8 mouse cellular contexts compared by ENCODE assay signal in the genomic region with DNA sequence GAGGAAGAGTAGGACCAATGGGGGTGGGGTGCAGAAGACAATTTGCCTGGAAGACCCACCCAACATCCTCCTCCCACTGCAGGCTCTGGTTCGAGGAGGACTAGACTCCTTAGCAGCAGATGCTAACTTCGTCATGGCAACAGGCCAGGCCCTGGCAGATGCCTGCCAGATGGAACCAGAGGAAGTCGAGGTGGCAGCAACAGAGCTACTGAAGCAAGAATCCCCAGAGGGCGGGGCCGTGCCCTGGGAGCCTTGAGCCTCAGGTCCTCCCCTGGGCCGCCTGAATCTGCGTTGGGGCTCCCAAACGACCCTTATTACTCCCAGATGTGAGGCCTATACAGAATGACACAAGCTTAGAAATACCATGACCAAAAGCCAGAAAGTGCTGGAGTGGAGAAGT. TPM values are rescaled to one million over a fixed set of nuclear protein-coding genes. Genes with fewer than 3 reads are reported as not detected.
A peak's percentile ranks its signal among the peaks of the same experiment; 100 is the strongest.
DNase-seq lines count a peak whose midpoint lies in the region; ATAC-seq lines count a peak whose summit lies in the region.

No protein-coding gene starts in this region.

- peak; percentile 93 for DNase-seq in heart, adult 11 months
- DNase-seq in heart, adult 9 months (ENCODE audit: low spot score in 2 of 2) = no peak
- DNase-seq in brain, adult 2 months (ENCODE audit: low read depth, low spot score) = peak; percentile 88
- DNase-seq in gastrocnemius, adult 18-20 months (ENCODE audit: low spot score) = peak; percentile 81
- peak; percentile 64 for DNase-seq in limb, embryonic 11.5 days (ENCODE audit: low spot score)
- DNase-seq in right cerebral cortex, postnatal 4 days = peak; percentile 62
- no peak for DNase-seq in heart, embryonic 10.5 days (ENCODE audit: low spot score)
- no peak for DNase-seq in adrenal gland, adult 8-10 months

- no peaks in the 10 kb centered on the region for H3K27me3 ChIP-seq in limb, embryonic 11.5 days (ENCODE audit: control insufficient read depth, insufficient read depth, low read length)
- H3K27me3 ChIP-seq in heart, embryonic 10.5 days (ENCODE audit: insufficient read depth, poor library complexity, severe bottlenecking) = peaks cover 25% of the 10 kb centered on the region; the same call in 1 of the 2 replicates

- H3K9ac ChIP-seq in limb, embryonic 11.5 days (ENCODE audit: low read length) = no peak overlapping the region

- WGBS in limb, embryonic 11.5 days = 12% methylated on average over 8 of the region's 8 CpGs
- 44% methylated on average over 8 of the region's 8 CpGs for WGBS in heart, embryonic 10.5 days

- no peak overlapping the region for H3K4me2 ChIP-seq in limb, embryonic 11.5 days (ENCODE audit: low read depth, severe bottlenecking)

- ATAC-seq in limb, embryonic 11.5 days (ENCODE audit: insufficient number of reproducible peaks, low FRiP score, low TSS enrichment, low read depth) = no peak

- no peak overlapping the region for H3K27ac ChIP-seq in limb, embryonic 11.5 days (replicated peaks; ENCODE audit: low read depth, low read length)
- H3K27ac ChIP-seq in heart, embryonic 10.5 days = no peak overlapping the region

- no peaks in the 10 kb centered on the region for H3K9me3 ChIP-seq in limb, embryonic 11.5 days (ENCODE audit: control insufficient read depth, low read length)
- H3K9me3 ChIP-seq in heart, embryonic 10.5 days = no peaks in the 10 kb centered on the region

- peaks cover 15% of the 10 kb centered on the region for H3K4me1 ChIP-seq in limb, embryonic 11.5 days (ENCODE audit: control insufficient read depth, insufficient read depth, low read length)
- H3K4me1 ChIP-seq in heart, embryonic 10.5 days = peaks cover 29% of the 10 kb centered on the region

- H3K36me3 ChIP-seq in limb, embryonic 11.5 days (ENCODE audit: control insufficient read depth, insufficient read depth, low read length) = no peaks in the 10 kb centered on the region
- H3K36me3 ChIP-seq in heart, embryonic 10.5 days = no peaks in the 10 kb centered on the region

- H3K4me3 ChIP-seq in limb, embryonic 11.5 days (ENCODE audit: low read depth, low read length) = no peak overlapping the region
- no peak overlapping the region for H3K4me3 ChIP-seq in heart, embryonic 10.5 days

RNA-seq across cellular contexts. Expression of gene Kif21b, which starts 12.3 kb away (rescaled TPM):
- total RNA-seq in gastrocnemius, adult 18-20 months (2021) = under 1 TPM; 0.53 to 0.74 TPM
- 8.9 and 10.2 TPM in 2 replicates for polyA plus RNA-seq in limb, embryonic 11.5 days (2014; fragmentation: Nextera tagmentation; extraction: Ambion mirVana)
- polyA plus RNA-seq in heart, embryonic 10.5 days (2016; fragmentation: Nextera tagmentation; extraction: Ambion mirVana) = 4.6 and 5.4 TPM in 2 replicates
- 10 to 100 TPM in 2 of 4 experiments, 1 to 10 TPM in 2; 3.8 to 12.3 (median 7.6) TPM for total RNA-seq in adrenal gland, adult 8-10 months (2022)

Comparison
In these comparisons a context has a peak if more than half of its experiments do, and no peak if none do; other contexts are left out.
1. DNase-seq: peak in heart, adult 11 months (single experiment), brain, adult 2 months (single experiment), gastrocnemius, adult 18-20 months (single experiment), limb, embryonic 11.5 days (single experiment) and right cerebral cortex, postnatal 4 days (single experiment); none in heart, adult 9 months (0 of 2), heart, embryonic 10.5 days (single experiment) and adrenal gland, adult 8-10 months (single experiment).